Mouse (Mus musculus) ovary, postnatal 10 days (tissue): ENCODE results near the gene Pcmt1.
"Not testable (repeated sequence)": the region's sequence is repeated elsewhere in the genome, so short reads cannot be mapped to it uniquely, and the experiment has no call there.

Experiments used
- DNase-seq: peaks from one replicate; pipeline ENCODE4 v3.0.0; 2022; ENCODE audit warnings: low spot score

Pcmt1 gene

DNA sequence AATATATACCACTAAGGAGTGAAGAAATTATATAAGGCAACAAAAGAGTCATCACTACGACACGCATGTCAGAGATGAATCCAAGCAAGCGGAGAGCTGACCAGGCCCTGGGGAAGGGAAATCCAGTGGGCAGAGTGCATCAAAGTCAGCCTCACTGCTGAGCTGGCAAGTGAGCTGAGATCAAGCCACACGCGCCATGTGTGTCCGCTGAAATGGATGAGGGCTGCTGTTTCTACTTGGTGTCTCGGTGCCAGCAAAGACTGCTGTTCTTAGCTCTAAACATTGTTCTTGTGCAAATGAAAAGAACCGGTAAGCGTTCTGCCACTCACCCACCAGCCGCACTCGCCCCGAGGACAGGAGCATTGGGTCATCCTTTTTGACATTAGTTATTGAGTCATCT is 40.6 kb downstream of the Pcmt1 start:
- no peak for DNase-seq

DNA sequence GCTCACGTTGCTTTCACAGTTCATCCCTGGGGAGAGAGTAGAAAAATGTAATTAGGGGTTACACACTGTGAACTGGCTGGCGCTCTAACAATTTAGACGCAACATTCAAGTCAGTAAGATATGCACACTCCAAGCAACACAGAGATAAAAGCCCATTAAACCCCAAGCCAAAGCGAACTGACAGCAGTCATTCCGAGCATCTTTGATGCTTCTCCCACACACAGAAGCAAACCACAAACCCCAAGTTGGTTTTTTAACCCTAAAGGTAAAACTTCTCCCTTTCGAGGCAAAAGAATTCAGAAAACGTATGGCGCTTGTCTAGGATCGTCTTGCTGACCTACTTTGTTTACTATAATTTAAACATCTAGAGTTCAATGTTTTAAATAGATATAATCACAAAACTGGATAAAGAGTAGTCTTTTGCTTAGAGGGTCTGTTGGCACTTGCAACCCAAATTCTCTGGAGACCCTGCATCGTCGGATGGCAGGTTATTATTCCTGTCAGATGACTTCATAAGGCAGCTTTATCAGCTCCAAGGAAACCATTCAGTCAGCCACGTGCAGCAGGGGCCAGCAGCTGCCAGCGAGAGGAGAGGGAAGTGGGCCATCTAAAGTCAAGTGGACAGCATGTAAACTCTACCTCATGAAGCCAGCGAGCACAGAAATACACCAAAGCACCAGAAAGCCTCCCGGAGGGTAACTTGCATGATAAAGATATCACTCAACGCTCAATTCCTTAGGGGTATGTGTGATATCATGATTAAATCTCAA is 49.8 kb downstream of the Pcmt1 start:
- no peak for DNase-seq

DNA sequence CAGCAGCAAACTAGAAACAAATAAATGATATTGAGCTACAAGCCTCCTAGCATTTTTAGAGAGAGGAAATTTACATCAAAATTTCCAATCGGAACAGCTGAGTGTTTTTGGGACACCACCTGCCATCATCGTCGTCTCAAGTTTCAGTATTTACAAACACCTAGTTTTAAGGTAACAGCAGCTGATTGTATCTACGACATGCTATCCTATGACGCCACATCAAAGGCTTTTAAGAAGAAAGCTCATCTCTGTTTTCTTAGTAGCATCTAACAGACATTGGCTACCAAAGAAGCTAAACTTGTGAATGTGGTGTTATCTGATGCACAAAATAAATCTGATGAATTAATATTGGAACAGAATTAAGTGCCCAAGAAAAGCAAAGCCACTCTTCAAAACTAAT is 50.6 kb downstream of the Pcmt1 start:
- DNase-seq = no peak

GRCm38 (mm10) chr10:7629092-7629491 is 51.8 kb downstream of the Pcmt1 start:
- DNase-seq = no peak

DNA sequence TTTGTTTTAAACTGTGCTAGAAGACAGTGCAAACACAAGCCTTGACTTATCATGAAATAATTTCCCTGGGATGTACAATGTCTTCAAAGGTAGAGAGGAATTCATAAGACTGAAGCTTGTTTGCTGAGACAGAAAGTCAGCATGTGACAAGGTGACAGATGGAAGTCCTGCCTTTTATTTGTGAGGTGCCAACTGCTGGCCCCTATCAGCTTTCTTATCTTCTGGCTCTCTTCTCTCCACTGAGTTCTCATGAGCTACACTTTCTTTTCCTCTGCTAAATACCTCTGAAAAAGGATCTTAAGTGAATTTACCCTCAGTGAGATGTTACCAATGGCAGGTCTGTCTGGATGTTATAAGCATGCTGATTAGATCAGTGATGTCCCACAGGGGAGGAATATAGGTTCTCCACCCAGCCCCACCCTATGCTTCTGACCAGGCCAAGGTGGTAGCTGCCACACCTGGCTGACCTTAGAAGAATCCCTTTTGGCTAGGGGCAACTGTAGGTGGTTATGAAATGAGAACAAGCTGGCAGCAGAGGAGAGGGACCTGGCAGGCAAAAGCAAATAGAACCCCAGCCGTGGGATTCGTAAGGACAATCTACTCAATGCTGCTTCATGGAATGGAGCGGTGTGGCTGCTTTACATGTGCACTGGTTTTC is 56.9 kb downstream of the Pcmt1 start:
- no peak for DNase-seq

GRCm38 (mm10) chr10:7622378-7622777 is 58.6 kb downstream of the Pcmt1 start:
- no peak for DNase-seq

GRCm38 (mm10) chr10:7620723-7621122 is 60.2 kb downstream of the Pcmt1 start:
- DNase-seq = no peak

DNA sequence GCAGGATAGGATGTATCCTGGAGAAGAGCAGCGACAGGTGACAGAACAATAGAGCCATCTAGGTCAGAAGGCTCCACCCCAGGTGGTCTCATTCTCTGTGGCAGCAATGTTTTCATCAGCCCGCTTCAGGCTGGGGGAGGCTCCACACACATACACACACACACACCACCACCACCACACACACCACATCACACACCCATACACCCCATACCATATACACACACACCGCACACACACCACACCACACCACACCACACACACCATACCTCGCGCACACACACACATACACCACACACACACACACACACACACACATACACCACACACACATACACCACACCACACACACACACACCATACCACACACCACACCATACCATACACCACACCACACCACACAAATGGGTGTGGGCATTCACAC is 61.1 kb downstream of the Pcmt1 start:
- DNase-seq = no peak

- DNase-seq = not testable (repeated sequence)
Measured at GRCm38 (mm10) chr10:7617556-7617955, 63.4 kb downstream of the Pcmt1 start.

DNA sequence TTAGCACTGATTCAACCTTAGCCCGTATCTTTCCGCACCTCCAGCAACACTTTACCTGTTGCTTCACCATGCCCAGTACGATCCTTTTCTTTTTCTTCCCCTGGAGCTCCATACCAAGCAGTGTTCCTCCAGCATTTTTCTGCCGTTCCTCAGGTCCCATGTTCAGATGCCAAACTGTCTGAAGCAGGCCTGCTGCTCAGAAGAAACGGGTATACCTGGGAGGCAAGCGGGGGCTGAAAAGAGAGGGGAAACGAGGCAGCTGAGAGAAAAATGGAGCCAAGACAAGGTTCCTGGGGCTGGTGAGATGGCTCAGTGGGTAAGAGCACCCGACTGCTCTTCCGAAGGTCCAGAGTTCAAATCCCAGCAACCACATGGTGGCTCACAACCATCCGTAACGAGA is 63.8 kb downstream of the Pcmt1 start:
- DNase-seq = not testable (repeated sequence)

DNA sequence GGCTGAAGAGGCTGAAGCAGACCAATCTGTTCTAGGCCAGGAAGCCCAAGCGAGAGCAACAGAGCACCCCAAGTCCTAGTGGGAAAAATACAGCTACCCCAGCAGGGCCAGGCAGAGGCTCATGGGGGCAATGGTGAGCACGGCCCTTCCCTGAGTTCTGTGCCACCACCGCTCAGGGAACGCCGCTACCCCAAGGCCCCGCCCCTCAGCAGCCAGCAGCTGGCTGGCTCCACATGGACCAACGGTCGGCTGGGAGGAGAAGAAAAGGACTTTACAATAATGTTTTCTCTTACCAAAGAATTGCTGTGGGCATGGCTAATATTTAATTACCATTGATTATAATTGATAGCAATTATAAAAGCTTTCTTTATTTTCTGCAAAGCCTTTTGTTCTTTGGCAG is 66.1 kb downstream of the Pcmt1 start:
- DNase-seq = no peak

GRCm38 (mm10) chr10:7612210-7612609 is 68.7 kb downstream of the Pcmt1 start:
- not testable (repeated sequence) for DNase-seq

GRCm38 (mm10) chr10:7611647-7612046 is 69.3 kb downstream of the Pcmt1 start:
- no peak for DNase-seq

DNA sequence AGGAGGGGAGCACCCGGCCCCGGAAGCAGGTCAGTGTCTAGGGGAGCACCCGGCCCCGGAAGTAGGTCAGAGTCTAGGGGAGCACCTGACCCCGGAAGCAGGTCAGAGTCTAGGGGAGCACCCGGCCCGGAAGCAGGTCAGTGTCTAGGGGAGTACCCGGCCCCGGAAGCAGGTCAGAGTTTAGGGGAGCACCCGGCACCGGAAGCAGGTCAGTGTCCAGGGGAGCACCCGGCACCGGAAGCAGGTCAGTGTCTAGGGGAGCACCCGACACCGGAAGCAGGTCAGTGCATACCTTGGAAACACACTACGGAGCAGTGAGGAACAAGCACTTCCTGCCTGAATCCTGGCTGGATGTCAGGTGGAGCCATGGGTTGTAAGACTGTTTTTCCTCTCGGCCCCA is 72.3 kb downstream of the Pcmt1 start:
- DNase-seq = no peak

GRCm38 (mm10) chr10:7606437-7606836 is 74.5 kb downstream of the Pcmt1 start:
- no peak for DNase-seq

DNA sequence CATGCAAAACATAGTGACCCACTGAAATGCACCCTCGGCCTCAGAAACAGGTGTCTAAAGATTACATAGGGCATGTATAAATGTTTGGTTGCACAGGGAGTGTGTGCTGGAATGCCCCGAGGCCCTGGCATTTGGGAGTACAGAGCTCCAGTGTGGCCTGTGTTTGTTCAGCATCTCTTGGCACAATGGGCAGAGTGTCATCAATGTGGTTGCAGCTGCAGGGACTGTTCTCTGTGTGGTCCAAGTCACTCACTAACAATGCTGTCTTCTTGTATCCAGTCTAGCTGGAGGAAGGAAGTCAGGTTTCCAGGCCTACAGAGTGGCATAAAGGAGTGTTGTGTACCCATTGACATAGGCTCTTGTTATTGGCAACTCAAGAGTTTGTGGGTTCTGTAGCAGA is 75.8 kb downstream of the Pcmt1 start:
- no peak for DNase-seq

GRCm38 (mm10) chr10:7600647-7601046 is 80.3 kb downstream of the Pcmt1 start:
- DNase-seq = peak; percentile 41

DNA sequence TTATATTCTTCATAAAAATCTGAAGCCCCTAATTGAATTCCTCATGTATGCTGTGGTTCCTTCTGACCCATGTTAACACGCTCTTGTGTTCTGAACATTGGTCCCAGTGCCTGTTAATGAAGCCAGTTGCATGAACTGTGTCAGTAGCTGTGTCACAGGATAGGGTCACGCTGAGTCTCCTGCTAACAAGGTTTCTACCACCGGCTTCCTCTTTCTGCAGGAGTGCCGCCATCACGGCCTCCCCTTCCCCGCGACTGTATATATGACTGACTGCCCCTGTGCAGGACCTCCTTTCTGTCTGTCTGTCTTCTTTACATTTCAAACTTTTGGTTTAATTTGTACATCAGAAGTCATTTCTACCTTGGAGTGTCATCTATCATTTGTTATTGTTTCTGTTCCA is 82.8 kb downstream of the Pcmt1 start:
- no peak for DNase-seq

GRCm38 (mm10) chr10:7596251-7596650 is 84.7 kb downstream of the Pcmt1 start:
- DNase-seq = no peak

DNA sequence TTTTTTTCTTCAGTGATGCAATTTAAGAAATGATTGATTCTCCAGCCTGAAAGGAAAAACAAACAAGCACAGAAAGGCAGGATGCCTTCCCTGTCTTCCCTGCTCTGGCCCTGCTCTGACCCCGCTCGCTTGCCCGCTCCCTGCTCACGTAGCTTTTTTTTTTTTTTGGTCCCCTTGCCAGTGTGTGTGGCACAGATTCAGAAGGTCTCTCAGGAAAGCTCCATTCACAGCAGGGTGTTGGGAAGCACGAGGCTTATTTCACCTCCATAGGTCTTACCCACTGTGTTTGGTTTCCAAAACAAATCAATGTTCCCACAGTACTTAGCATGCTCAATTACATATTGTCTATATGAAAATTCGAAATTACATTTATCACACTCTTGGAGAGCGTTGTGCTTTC is 86.1 kb downstream of the Pcmt1 start:
- DNase-seq = no peak

DNA sequence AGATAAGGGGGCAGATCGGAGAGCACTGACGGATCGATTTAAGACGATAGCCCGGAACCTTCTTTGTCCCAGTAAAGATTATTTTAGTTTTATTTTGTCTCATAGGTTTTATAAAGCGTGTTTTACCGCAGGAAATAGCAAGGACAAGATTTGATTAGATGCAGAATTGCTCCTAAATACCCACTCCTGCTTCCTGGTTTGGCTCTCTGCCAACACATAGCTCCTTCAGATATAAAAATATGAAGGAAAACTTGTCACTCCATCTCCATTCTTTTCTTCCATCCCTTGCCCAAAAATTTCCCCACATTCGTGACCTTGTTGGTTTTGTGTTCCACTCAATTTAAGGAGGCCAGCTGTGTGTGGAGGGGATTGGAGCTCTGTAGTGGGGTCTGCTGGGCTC is 90.1 kb downstream of the Pcmt1 start:
- no peak for DNase-seq

DNA sequence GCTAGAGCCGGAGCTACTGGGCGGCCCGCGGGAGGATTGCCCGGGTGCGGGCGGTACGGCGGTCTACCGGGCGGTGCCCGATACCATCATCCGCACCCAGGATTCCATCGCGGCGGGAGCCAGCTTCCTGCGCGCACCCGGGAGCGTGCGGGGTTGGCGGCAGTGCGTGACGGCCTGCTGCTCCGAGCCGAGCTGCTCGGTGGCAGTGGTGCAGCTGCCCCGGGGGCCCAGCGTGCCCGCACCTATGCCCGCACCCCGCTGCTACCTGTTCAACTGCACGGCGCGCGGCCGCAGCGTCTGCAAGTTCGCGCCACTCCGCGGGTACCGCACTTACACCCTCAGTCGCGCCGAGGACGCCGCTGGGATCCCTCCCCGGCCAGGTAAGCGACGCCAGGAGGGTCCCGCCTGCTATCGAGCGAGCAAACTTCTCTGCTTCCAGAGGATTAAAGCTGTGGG is 90.7 kb downstream of the Pcmt1 start:
- DNase-seq = no peak

DNA sequence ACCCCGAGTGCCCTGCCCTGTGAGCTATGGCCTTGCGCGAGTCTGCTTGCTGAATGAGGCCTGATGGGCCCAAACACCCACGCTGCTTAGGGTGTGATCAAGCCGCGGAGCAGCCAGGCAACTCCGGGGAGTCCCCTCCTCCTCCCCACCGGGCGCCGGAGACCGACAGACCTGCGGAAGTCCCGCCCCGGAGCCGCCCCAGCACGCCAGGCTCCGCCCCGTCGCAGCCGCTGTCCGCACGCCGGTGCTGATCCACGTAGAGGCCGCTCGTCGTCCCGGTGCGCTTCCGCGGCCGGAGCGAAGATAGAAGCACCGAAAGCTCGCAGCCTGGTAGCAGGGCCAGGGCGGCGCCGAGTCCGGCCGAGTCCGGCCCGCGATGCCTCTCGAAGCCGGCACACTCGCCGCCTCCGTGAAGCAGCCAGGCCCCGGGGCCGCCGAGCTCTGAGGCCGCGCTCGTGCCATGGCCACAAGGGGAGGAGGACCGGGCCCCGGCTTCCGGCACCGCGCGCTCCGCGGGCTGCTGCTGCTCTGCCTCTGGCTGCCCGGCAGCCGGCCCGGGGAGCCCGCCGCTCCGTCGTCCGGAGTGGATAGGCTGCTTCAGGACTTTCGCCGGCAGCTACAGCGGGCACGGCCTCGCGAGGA is 91.2 kb downstream of the Pcmt1 start, which contains the start of gene Lrp11:
Gene Lrp11, plus strand, starts transcription at position 209 of the 642 bp plus-strand sequence.
- DNase-seq = peak; percentile 92
